Mouse (Mus musculus): ENCODE data around the gene Slc30a10.

DNA sequence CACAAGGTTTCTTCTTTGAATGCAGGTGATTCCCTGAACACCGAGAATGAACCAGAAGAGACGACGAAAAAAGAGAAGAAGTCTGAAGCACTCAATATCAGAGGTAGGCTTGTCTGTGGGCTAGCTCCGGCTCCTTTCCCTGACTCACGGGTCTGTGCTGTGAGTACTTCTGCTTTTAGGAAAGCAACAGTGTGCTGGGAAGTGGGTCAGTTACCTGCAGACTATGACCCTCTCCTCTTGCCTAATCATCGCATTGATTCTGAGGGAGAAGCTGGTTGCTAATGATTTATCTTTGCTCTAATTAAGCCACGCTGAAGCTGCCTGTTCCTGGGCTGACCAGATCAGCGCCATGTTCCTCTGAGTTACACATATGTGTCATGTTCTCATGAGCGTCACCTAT lies 1.7 kb downstream of the Slc30a10 start:
- TF ChIP-seq CTCF (IDR thresholded peaks at IDR 0.05; ENCODE audit: low read depth, low read length) (no peak), POLR2A (IDR thresholded peaks at IDR 0.05; ENCODE audit: extremely low read depth, insufficient read depth, low read length) (no peak)
